Mouse (Mus musculus) adrenal gland, postnatal 0 days (tissue): ENCODE results near the gene Shtn1. TPM values are rescaled to one million over a fixed set of nuclear protein-coding genes. Genes with fewer than 3 reads are reported as not detected.

Experiments
- polyA plus RNA-seq: library from polyadenylated mRNA; unstranded; fragments of >200 nt; fragmentation: Nextera tagmentation; extraction: Ambion mirVana; gene quantifications from 2 replicates; pipeline ENCODE4 v1.2.1, GENCODE M21; 2015

Shtn1 gene
- 3.3 and 6.1 TPM in 2 replicates for polyA plus RNA-seq

GRCm38 (mm10) chr19:59075472-59076101 is at the start of gene Shtn1:
TSS of gene Shtn1 (minus strand) at chr19:59076100.

GRCm38 (mm10) chr19:58942841-58943828 is 132.8 kb downstream of the Shtn1 start, which contains the start of the genes Eno4 and Hspa12a:
TSS of gene Eno4 (plus strand) at chr19:58943425.
TSS of gene Hspa12a (minus strand) at chr19:58943654.

Other genes with a start within 250 kb of the Shtn1 start
- gene Eno4, start 132.7 kb downstream of the Shtn1 start, polyA plus RNA-seq = 0.37 TPM in 1 of 2 replicates, not detected in the other
- gene Hspa12a, start 132.4 kb downstream of the Shtn1 start, polyA plus RNA-seq = 16.5 and 17.7 TPM in 2 replicates
- gene Vax1, start 94.0 kb upstream of the Shtn1 start, polyA plus RNA-seq = not detected in 2 replicates
- gene Kcnk18, start 143.1 kb upstream of the Shtn1 start, polyA plus RNA-seq = not detected in 2 replicates
- gene Slc18a2, start 184.8 kb upstream of the Shtn1 start, polyA plus RNA-seq = 37.1 and 74.7 TPM in 2 replicates
- gene Rps12-ps3, start 246.2 kb upstream of the Shtn1 start, polyA plus RNA-seq = 7.6 and 26.5 TPM in 2 replicates